Mouse (Mus musculus): ENCODE data around the gene Cdk9.

Cdk9 gene

DNA sequence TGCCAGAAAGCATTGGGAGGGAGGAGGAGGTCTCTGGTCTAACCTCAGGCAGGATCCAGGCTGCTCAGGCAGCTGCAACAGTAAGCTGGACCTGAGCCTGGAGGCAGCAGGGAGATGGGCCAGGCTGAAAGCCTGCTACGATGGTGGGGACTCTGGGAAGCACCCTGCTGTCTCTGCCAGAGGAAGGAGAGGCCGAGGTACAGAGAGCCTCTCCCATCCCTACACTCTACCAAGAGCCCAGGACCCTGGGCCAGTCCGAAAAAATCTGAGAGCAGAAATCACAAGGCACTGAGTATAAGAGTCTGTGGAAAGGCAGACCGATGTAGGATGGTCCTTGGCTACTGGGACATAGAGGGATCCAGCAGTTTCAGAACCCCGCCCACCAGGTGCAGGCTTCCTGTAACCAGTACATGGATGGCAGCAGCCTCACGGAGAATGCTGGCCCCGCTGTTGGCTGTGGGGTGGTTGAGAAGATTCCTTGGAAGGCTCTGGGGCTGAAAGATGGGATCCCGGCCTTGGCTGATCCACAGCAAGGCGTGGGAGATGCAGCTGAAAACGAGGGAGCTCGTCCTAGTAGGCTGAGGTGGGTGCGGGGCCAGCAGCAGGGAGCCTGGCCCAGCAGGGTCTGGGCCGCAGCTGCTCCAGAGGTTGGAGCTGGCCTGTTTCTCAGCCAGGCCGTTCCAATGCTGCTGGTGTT is 30.0 kb downstream of the Cdk9 start:
- no peak for ATAC-seq (ENCODE audit: insufficient number of reproducible peaks, low FRiP score, low TSS enrichment)

DNA sequence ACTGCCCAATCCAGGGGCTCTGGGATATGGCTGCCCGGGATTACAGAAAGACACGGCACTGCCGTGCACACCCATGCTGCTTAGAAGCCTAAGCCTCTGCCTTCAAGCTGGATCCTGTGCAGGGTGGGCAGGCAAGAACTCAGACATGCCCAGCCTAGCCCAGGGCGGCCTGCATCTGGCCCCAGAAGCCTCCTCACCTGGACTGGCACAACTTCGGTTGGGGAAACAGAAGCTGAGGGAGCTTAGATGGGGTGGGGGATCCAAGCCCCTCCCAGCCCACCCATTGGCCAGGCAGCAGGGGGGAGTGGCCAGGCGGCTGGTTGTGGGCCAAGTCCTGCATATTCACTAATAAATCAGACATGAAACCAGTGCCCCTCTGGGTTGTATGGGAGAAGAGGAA is 31.1 kb downstream of the Cdk9 start:
- no peak for ATAC-seq (ENCODE audit: insufficient number of reproducible peaks, low FRiP score, low TSS enrichment)

DNA sequence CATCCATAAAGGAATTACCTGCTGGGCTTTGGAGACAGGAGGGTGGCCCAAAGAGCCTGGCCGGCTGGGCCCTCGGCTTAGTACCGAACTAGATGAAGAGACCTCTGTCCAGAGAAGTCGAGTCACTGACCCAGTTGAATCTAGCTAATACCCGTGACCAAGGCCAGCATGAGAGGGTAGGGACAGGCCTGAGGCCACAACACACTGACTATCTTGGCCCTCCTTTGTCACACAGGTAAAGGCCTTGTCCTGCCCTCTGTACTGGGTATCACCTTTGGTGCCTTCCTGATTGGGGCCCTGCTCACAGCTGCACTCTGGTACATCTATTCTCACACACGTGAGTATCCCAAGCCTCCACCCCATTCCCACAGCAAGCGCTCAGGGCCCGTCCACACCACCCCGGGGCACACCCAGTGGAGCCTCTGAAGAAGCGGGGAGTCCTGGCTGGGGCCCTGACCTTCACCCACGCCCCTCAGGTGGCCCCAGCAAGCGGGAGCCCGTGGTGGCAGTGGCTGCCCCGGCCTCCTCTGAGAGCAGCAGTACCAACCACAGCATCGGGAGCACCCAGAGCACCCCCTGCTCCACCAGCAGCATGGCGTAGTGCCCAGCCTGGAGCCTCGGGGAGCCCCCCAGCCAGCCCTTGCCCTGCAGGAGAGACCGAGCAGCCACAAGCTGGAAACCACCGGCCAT is 31.8 kb downstream of the Cdk9 start:
- no peak for ATAC-seq (ENCODE audit: insufficient number of reproducible peaks, low FRiP score, low TSS enrichment)

DNA sequence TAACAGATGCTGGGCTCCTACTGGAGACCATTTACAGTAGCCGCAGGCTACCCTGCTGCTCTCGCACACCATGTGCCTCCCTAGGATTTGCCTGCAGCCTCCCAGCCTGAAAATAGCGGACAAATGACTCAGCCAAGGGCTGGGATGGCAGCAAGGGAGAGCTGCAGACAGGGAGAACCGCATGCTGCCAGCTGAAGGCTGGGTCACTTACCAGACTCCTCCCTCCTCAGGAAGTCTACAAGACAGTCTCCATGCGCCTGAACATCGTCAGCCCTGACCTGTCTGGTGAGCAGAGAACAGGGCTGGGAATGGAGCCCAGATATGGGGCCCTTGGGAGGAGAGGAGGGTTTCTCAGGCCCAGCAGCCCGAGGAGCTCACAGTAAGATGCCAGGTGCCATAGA is 32.8 kb downstream of the Cdk9 start:
- ATAC-seq (ENCODE audit: insufficient number of reproducible peaks, low FRiP score, low TSS enrichment) = no peak

DNA sequence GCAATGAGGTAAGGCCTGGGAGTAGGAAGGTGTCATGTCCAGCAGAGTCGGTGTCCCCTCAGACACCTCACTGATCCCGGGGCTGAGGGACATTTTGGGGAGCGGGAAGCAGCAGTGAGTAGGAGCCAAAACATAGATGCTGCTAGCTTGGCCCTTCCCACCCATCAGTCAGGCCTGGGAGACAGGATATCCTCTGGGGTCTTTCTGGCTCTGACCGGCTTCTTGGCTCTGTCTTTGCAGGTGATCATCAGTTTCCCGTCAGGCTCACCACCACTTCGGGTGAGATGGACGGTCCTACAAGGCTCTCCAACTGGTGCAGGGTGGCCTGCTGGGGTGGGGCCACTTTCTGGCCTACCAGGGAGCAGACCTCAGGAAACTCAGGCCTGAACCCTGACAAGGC is 35.2 kb downstream of the Cdk9 start:
- ATAC-seq (ENCODE audit: insufficient number of reproducible peaks, low FRiP score, low TSS enrichment) = no peak

DNA sequence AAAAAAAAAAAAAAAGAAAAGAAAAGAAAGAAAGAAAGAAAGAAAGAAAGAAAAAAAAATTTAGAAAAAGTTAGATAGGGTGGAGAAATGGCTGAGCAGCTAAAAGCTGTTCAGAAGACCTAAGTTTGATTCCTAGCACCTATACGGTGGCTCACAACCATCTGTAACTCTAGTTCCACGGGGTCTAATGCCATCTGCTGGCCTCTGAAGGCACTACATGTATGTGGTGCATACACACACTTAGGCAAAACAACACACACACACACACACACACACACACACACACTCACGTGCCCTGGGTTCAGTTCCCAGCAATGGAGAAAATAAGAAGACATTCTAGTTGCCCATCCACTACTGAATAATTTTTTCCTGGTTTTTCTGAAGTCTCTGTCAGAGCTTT is 36.1 kb downstream of the Cdk9 start:
- no peak for ATAC-seq (ENCODE audit: insufficient number of reproducible peaks, low FRiP score, low TSS enrichment)

DNA sequence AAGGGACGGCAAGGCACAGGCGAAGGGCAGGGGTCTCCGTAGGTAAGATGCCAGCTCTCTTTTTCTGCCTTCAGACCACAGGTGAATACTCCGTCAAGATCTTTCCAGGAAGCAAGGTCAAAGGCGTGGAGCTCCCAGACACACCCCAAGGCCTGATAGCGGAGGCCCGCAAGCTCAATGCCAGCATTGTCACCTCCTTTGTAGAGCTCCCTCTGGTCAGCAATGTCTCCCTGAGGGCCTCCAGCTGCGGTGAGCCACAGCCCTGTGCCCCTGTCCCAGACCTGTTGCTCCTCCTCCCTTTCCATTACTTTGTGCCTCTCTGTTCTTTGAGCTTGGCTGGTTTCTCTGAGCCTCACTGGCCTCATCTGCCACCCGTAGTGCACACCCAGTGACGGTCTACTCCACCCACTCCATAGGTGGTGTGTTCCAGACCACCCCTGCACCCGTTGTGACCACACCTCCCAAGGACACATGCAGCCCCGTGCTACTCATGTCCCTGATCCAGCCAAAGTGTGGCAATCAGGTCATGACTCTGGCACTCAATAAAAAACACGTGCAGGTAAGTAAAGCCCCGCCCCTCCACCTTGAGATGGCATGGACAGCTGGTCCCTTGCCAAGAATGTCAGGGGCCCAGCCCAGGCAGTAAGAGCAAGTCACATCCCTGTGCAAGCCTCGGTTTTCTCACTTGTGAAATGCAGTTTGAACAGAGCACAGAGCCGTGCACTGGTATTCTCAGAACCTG is 39.5 kb downstream of the Cdk9 start:
- ATAC-seq (ENCODE audit: insufficient number of reproducible peaks, low FRiP score, low TSS enrichment) = no peak

DNA sequence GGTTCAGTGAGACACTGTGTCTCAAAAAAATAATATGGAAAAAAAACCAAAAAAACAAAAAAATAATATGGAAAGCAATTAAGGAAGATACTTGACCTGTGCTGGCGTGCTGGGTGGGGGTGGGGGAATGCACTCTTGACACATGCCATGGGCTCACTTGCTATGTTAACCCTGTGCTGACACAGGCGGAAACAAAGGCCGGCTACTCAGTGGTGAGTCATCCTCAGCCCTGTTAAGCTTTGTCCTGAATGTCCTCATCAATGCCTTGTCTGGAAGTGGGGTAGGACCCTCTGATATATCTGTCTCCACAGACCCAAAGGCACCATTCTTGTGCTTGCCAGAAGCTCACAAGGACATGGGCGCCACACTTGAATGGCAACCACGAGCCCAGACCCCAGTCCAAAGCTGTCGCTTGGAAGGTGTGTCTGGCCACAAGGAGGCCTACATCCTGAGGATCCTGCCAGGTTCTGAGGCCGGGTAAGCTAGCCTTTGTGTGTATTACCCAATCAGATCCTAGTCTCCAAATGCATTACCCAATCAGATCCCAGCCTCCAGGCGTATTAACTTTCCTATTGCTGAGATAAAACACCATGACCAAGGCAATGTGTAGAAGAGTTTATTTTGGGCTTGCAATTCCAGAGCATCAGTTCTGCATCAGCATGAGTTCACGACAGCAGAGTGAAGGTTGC is 40.8 kb downstream of the Cdk9 start:
- ATAC-seq (ENCODE audit: insufficient number of reproducible peaks, low FRiP score, low TSS enrichment) = no peak

DNA sequence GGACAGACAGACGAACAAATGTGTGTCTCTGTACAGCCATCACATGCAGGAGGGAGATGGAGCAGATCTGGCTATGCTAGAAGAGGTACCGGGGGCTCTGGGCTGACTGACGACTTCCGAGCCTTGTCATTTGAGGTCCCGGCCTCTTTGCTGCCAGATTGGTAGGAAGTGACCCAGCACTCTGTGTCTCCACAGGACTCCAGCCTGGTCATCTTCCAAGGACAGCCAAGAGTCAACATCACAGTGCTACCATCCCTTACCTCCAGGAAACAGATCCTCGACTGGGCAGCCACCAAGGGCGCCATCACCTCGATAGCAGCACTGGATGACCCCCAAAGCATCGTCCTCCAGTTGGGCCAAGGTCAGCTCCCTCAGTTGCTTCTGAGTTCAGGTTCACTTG is 41.7 kb downstream of the Cdk9 start:
- ATAC-seq (ENCODE audit: insufficient number of reproducible peaks, low FRiP score, low TSS enrichment) = no peak

DNA sequence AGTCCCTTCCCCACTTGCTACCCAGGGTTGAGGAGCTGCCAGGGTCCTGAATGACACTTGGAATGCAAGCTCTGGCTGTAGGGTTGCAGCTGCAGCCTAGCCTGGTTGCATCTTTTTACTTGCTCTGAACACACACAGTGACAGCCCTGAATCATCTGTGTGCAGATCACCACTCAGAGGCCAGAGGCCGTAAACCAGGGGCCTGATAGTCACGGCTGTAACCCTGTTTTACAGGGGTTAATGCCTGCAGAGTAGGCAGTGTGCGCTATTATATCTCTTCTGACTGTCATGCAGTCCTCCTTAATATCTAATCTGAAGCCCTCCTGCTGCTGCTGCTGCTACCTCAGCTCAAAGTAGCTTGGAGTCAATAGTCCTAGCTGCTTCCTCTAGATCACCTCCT is 43.0 kb downstream of the Cdk9 start:
- no peak for ATAC-seq (ENCODE audit: insufficient number of reproducible peaks, low FRiP score, low TSS enrichment)

DNA sequence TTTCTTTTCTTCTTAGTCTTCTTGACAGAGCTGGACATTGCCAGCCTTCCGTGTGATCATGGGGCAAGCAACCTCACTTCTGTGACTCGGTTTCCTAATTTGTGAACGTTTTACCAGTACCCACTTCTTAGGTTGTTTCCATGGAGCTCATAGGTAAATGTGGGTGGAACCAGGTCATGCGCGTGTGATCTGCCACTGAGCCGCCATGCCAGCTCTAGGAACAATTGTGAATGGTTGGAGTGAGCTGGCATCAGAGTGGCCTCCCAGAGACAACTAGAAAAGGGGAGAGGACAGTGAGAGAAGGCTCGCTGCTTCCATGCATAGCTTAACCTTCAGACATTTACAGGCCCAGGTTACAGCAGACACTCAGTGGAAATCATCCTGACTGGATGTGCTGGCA is 44.7 kb downstream of the Cdk9 start:
- ATAC-seq (ENCODE audit: insufficient number of reproducible peaks, low FRiP score, low TSS enrichment) = no peak

DNA sequence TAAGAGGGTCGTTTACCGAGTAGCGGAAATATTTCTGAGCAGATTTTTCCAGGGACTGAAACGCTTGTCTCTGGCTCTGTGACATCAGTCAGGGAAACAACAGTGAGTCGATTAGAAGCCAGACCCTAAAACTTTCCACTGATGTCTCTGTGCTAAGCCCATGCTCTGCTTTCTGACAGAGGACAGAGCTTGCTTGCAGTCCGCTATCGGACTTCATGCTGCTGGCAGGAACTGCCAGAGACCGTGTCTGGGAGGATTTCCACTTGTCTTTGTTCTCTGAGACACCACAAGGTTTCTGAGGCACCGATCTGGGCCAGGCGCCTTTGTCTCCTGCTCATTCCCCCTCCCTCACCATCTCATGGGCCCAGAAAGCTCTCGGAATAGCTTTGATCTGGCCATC is 45.1 kb downstream of the Cdk9 start:
- no peak for ATAC-seq (ENCODE audit: insufficient number of reproducible peaks, low FRiP score, low TSS enrichment)

DNA sequence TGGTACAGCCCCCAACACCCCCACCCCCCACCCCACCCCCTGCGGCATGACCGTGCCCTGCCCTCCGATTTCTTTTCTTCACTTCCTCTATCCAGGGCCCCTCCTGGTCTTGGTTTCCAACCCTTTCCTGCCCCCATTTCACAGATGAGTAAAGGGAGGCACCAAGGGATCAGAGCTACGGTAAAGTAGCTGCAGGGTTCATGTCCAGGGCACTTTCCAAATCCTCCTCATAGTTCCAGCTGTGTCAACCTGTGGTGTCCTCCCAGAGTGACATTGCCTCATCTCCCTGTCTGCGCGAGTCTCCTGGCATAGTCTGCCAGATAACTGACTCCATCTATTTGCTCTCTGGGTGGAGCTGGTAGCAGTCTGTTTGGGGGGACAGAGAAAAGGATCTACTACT is 47.0 kb downstream of the Cdk9 start:
- no peak for ATAC-seq (ENCODE audit: insufficient number of reproducible peaks, low FRiP score, low TSS enrichment)

DNA sequence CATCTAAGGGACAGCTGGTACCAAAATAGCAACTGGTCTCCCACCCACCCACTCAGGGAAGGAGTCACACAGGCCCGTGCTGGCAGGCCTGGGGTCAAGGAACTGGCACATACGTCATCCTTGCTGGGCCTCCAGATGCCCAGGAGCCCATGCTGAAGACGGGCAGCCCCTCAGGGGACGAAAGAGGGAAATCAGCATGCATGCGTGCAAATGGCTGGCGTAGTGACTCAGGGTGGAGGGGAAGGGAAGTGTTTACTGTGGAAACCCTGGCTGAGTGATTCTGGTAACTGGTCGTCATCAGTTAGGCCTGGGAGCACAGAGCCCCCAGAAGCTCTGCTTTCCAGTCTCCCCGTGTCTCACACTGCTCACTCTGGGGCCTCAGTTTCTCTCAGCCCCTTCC is 47.5 kb downstream of the Cdk9 start:
- ATAC-seq (ENCODE audit: insufficient number of reproducible peaks, low FRiP score, low TSS enrichment) = no peak

DNA sequence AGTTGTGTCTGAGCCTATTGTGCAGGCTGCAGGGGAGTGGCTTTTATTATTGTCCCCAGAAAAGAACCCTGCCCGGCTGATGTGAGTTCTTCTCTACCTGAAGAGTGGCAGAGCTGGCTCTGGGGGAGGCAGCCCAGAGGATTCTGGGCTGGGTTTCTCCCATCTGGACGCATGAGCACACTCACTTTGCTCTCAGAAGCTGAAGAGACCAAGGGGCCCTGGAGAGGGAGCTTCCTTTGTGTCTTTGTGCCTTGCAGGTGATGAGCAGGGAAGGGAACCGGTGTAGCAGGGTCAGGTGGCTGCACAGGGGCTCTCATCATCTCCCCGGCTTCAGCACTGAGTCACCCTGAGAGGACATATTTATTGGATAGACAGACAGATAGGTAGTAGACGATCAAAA is 50.6 kb downstream of the Cdk9 start:
- ATAC-seq (ENCODE audit: insufficient number of reproducible peaks, low FRiP score, low TSS enrichment) = no peak

DNA sequence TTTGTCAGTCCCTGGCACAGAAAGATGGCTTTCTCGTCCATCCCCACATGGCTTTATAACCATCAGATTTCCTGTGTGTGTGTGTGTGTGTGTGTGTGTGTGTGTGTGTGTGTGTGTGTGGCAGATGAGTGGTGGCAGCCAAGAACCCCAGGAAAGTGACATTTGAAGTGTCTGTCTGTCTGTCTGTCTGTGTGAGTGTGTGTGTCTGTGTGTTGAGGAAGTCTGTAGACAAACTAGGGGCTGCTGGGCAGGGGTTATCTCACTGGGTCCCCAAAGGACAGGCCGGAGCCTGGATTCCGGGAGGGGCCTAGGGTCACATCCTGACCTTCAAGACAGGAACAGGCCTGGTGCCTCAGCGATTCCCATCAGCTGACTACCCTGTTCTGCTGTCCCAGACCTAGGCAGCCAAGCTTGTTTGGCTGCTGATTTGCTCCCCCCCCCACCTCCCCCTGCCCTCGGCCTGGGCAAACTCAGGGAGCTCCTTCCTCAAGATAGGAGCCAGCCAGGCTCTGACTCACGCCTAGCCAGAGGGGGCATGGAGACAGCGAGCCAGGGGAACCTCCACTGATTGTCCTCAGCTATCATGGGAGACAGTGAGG is 51.3 kb downstream of the Cdk9 start:
- ATAC-seq (ENCODE audit: insufficient number of reproducible peaks, low FRiP score, low TSS enrichment) = no peak

DNA sequence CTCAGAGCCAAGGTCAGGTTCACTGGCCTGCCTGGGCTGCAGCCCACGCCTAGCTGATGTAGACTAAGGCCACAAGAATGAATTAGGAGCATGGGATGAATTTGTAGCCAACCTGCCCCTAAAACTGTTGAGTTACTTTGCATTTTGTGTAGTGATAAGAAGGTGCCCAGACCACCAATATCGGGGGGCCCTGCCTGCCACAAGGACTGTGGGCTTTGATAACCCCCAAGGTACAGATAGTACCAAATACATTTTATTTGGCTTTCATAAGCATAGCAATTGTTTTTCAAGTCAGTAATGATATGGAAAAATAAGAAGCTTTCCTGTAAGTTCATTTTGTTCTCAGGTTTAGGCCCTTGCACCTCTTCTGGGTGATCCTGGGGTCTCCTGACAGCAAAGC is 54.0 kb downstream of the Cdk9 start:
- ATAC-seq (ENCODE audit: insufficient number of reproducible peaks, low FRiP score, low TSS enrichment) = no peak

DNA sequence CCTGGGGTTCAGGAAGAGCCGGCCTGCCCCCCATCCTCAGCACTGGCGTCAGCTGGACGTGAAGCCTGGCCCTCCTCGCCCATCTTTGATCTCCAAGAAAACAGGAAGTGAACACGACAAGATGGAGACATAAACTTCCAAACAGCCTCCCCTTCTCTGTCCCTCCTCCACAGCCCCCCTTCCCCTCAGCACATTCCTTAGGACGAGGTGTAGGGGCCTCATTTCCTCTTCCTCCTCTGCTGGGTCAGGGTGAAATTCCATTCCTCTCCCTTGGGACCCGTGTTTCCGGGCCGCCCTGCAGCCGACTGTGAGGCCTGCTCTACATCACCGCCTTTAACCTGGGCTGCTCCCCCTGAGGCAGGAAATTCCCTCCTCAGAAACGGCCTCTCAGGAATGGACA is 57.0 kb downstream of the Cdk9 start:
- no peak for ATAC-seq (ENCODE audit: insufficient number of reproducible peaks, low FRiP score, low TSS enrichment)
